Mouse (Mus musculus) midbrain, embryonic 15.5 days (tissue): Measurements from ENCODE around the gene Cilp. TPM values are rescaled to one million over a fixed set of nuclear protein-coding genes. Genes with fewer than 3 reads are reported as not detected.
"Not testable (repeated sequence)": the region's sequence is repeated elsewhere in the genome, so short reads cannot be mapped to it uniquely, and the experiment has no call there.

ENCODE experiments used
- ATAC-seq: fragments of 200-750 bp; cut with Nextera tagmentation; replicated peaks from 2 replicates; pipeline ENCODE4 v1.8.0; 2017; ENCODE audit warnings: moderate TSS enrichment
- H3K27ac ChIP-seq: fragments of 300-500 bp; sonication (generic); 2 replicates; pipeline ENCODE4 v1.5.1; 2015; ENCODE audit warnings: mild to moderate bottlenecking, inconsistent platforms
- H3K27me3 ChIP-seq: fragments of 300-500 bp; sonication (generic); replicated peaks from 2 replicates; pipeline ENCODE4 v1.6.1; 2015; ENCODE audit warnings: inconsistent platforms
- H3K36me3 ChIP-seq: fragments of 300-500 bp; sonication (generic); replicated peaks from 2 replicates; pipeline ENCODE4 v1.6.1; 2015; ENCODE audit warnings: inconsistent platforms
- H3K4me1 ChIP-seq: fragments of 300-500 bp; sonication (generic); 2 replicates; pipeline ENCODE4 v1.6.1; 2015; ENCODE audit warnings: inconsistent platforms
- H3K4me2 ChIP-seq: fragments of 300-500 bp; sonication (generic); 2 replicates; pipeline ENCODE4 v1.6.1; 2015; ENCODE audit warnings: inconsistent platforms, mild to moderate bottlenecking, moderate library complexity
- H3K4me3 ChIP-seq: fragments of 300-500 bp; sonication (generic); 2 replicates; pipeline ENCODE4 v1.5.1; 2015; ENCODE audit warnings: mild to moderate bottlenecking, inconsistent platforms
- H3K9ac ChIP-seq: fragments of 300-500 bp; sonication (generic); 2 replicates; pipeline ENCODE4 v1.6.1; 2015; ENCODE audit warnings: mild to moderate bottlenecking, inconsistent platforms
- H3K9me3 ChIP-seq: fragments of 300-500 bp; sonication (generic); 2 replicates; pipeline ENCODE4 v1.6.1; 2016; ENCODE audit warnings: inconsistent platforms
- WGBS: fragments of 180-500 bp; shearing (Covaris S2); methylation state at CpG from one replicate; pipeline ENCODE4 v1.1.7; 2015; ENCODE audit warnings: mixed read lengths; 5-methylcytosine and 5-hydroxymethylcytosine counted together
- polyA plus RNA-seq: library from polyadenylated mRNA; unstranded; fragments of >200 nt; fragmentation: Nextera tagmentation; extraction: Ambion mirVana; gene quantifications from 2 replicates; pipeline ENCODE4 v1.2.1, GENCODE M21; 2015

Cilp gene
- polyA plus RNA-seq = 0.19 and 0.26 TPM in 2 replicates

DNA sequence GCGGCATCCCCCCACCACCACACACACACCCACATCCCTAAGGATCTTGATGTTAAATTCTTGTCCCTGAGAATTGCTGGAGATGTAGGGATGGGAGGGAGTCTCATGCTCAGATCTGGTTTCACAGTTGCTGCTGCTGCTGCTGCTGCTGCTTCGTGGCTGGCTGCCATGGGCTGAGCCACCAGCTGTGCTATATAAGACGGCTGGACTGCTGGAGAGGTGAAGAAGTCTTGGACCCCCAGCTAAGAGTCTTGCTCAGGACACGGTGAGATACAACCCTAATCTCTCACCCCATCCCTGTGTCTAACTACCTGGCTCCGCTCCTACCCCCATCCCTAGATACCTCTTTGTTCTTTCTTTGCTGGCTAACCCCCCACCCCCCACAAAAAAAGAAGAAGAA, at the start of gene Cilp:
Gene Cilp (plus strand): TSS at position 222 of the 400 bp plus-strand sequence.
- Histone ChIP-seq H3K9ac (no peak within 1 kb of the TSS), H3K4me2 (no peak within 1 kb of the TSS), H3K9me3 (no peaks in the 10 kb centered on the region), H3K27me3 (no peaks in the 10 kb centered on the region), H3K4me3 (no peak within 1 kb of the TSS), H3K4me1 (peaks cover 12% of the 10 kb centered on the region), H3K36me3 (no peaks in the 10 kb centered on the region), H3K27ac (no peak within 1 kb of the TSS)
- ATAC-seq = no peak
- 38% methylated on average over 5 of the region's 5 CpGs for WGBS

- Histone ChIP-seq H3K4me3 (peak overlapping the region; percentile 59), H3K27ac (peak overlapping the region; percentile 83), H3K4me1 (peaks cover 8% of the 10 kb centered on the region), H3K9ac (peak overlapping the region; percentile 76), H3K36me3 (no peaks in the 10 kb centered on the region), H3K9me3 (no peaks in the 10 kb centered on the region), H3K4me2 (peak overlapping the region; percentile 82), H3K27me3 (no peaks in the 10 kb centered on the region)
- 11% methylated on average over 31 of the region's 31 CpGs for WGBS
- no peak; the same call in 1 of the 2 replicates for ATAC-seq
Measured at GRCm38 (mm10) chr9:65215494-65216126, 49.4 kb upstream of the Cilp start.

GRCm38 (mm10) chr9:65216972-65217371, 48.0 kb upstream of the Cilp start:
- Histone ChIP-seq H3K36me3 (no peaks in the 10 kb centered on the region), H3K4me1 (peaks cover 8% of the 10 kb centered on the region), H3K9ac (no peak overlapping the region), H3K4me3 (no peak overlapping the region), H3K4me2 (no peak overlapping the region), H3K9me3 (no peaks in the 10 kb centered on the region), H3K27me3 (no peaks in the 10 kb centered on the region), H3K27ac (no peak overlapping the region)
- no peak for ATAC-seq
- WGBS = 78% methylated on average over 8 of the region's 8 CpGs

DNA sequence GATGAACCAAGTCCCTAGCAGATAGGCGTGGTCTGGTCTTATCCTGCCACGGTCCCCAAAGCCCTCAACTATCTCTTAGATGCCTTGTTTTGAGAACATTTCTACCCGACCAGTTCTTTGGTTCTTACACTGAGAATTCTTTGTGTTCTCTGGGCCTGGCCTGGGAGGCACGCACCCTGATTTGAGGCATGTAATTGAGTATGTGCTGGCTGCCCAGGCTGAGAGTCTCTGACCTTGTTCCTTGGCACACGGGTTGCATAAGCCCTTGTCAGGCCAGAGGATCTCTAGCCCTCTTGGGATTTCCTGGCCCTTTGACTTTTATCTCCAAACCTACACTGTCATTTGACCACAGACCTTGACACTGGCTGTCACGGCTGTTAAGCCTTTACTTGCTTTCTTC, 47.3 kb upstream of the Cilp start:
- Histone ChIP-seq H3K9ac (no peak overlapping the region), H3K27me3 (no peaks in the 10 kb centered on the region), H3K9me3 (no peaks in the 10 kb centered on the region), H3K36me3 (no peaks in the 10 kb centered on the region), H3K4me2 (no peak overlapping the region), H3K4me3 (no peak overlapping the region), H3K27ac (no peak overlapping the region), H3K4me1 (peaks cover 8% of the 10 kb centered on the region)
- no peak for ATAC-seq
- WGBS = 71% methylated on average over 6 of the region's 6 CpGs

DNA sequence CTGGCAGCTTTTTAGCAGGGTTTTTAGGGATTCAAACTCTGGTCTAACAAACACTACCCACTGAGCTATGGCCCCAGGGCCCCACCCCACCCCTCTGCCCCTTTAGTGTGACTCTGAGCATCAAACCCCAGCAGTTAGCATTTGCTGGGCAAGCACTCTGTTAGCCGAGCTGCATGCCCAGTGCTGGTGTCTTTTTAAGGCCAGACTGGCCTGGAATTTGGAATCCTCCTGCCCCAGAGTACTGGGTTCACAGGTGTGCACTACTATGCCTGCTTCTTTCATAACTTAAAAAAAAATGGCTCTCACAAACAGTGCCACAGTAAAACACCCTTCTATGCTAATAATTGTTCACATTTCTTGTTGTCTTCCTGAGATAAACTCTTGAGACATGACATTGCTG, 46.1 kb upstream of the Cilp start:
- 74% methylated on average over 1 of the region's 1 CpGs for WGBS
- Histone ChIP-seq H3K4me2 (no peak overlapping the region), H3K9ac (no peak overlapping the region), H3K4me1 (peaks cover 8% of the 10 kb centered on the region), H3K27ac (no peak overlapping the region), H3K27me3 (no peaks in the 10 kb centered on the region), H3K9me3 (no peaks in the 10 kb centered on the region), H3K36me3 (no peaks in the 10 kb centered on the region), H3K4me3 (no peak overlapping the region)
- ATAC-seq = no peak

GRCm38 (mm10) chr9:65220398-65220797, 44.6 kb upstream of the Cilp start:
- H3K4me1 ChIP-seq, H3K27me3 ChIP-seq, H3K36me3 ChIP-seq, H3K4me3 ChIP-seq, H3K4me2 ChIP-seq, ATAC-seq, H3K9me3 ChIP-seq, H3K27ac ChIP-seq, H3K9ac ChIP-seq: not testable (repeated sequence)
- WGBS = 39% methylated on average over 3 of the region's 3 CpGs

DNA sequence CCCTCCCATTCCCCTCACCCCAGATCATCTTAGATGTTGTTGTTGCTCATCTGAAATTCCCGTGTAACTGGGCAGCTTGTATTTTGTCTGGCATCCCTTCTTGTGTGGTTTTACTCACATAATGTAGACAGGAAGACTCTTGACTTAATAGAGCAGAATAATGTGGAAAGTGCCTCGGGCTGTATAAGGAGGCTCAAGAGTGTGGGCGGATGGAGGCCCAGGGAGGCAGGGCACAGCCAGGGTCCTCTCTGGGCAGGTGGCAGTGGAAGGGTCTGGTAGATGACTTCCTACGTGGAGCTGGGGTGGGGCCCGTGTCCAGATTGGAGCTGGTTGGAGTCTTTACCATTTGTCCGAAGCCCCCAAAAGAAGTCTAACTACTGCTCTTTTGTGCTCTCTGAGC, 41.1 kb upstream of the Cilp start:
- Histone ChIP-seq H3K4me3 (no peak overlapping the region), H3K27me3 (no peaks in the 10 kb centered on the region), H3K27ac (no peak overlapping the region), H3K4me1 (no peaks in the 10 kb centered on the region), H3K9me3 (no peaks in the 10 kb centered on the region), H3K36me3 (no peaks in the 10 kb centered on the region), H3K4me2 (no peak overlapping the region), H3K9ac (no peak overlapping the region)
- no peak for ATAC-seq
- 87% methylated on average over 6 of the region's 6 CpGs for WGBS

DNA sequence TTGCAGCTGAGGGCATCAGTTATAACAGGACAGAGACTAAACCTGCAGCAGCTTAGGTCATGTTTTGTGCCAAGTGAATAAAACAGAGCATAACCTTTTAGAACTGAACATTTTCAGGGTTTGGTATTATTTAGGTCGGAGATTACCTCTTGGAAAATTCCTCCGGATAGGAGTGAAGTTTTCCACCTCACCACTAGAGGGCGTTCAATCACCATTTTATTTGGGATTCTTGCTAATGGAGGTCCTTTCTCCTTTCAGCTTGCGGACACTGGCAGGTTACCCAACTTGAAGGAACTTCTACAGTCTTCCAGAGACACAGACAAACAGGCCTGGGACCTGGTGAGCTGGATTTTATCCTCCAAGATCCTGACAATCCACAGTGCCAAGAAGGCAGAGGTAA, 39.2 kb upstream of the Cilp start:
- Histone ChIP-seq H3K9me3 (no peaks in the 10 kb centered on the region), H3K4me1 (no peaks in the 10 kb centered on the region), H3K4me3 (no peak overlapping the region), H3K4me2 (no peak overlapping the region), H3K36me3 (0 out of 2 replicates have a peak, but pooled peaks cover 3% of the 10 kb centered on the region), H3K27ac (no peak overlapping the region), H3K9ac (no peak overlapping the region), H3K27me3 (no peaks in the 10 kb centered on the region)
- WGBS = 33% methylated on average over 4 of the region's 4 CpGs
- no peak for ATAC-seq

DNA sequence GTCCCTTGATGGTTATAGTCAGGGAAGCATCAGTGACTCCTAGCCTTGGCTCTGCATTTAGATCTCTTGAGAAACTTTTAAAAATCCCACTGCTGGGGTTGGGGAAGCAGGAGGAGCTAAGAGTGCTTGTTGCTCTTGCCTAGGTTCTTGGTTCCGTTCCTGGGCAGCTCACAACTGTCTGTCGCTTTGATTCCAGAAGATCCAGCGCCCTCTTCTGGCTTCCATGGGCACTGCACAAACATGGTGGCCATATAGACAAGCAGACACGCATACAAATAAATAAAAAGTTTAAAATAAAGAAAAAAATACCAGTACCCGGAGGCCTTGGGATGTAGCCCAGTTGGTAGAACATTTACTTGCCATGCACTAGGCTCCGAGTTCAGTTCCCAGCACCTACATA, 34.7 kb upstream of the Cilp start:
- ATAC-seq = no peak
- Histone ChIP-seq H3K9me3 (no peaks in the 10 kb centered on the region), H3K36me3 (0 out of 2 replicates have a peak, but pooled peaks cover 3% of the 10 kb centered on the region), H3K4me3 (no peak overlapping the region), H3K27me3 (no peaks in the 10 kb centered on the region), H3K4me2 (no peak overlapping the region), H3K9ac (no peak overlapping the region), H3K27ac (no peak overlapping the region), H3K4me1 (no peaks in the 10 kb centered on the region)
- 74% methylated on average over 6 of the region's 6 CpGs for WGBS

DNA sequence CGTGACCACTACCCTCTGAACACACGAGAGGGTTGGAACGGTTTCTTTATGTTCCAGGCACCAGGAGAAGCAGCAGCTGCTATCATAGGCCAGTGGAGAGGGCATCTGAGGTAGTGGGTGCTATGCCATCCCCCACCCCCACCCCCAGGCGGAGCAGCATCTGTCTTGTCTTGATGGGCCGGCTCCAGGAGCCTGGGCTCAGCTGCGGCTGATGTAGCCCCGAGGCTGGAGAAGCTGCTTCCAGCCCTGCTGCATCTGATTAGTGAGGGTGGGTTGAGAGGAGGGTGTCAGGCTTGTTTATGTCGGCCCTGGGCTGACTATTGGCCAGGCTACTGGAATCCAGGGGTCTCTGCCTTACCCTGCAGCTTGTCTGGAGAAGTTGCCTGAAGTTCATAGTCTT, 33.7 kb upstream of the Cilp start:
- H3K9ac ChIP-seq = no peak overlapping the region
- no peaks in the 10 kb centered on the region for H3K27me3 ChIP-seq
- H3K4me2 ChIP-seq = no peak overlapping the region
- no peak overlapping the region for H3K4me3 ChIP-seq
- WGBS = 52% methylated on average over 8 of the region's 8 CpGs
- ATAC-seq = no peak
- H3K9me3 ChIP-seq = no peaks in the 10 kb centered on the region
- H3K36me3 ChIP-seq = 0 out of 2 replicates have a peak, but pooled peaks cover 3% of the 10 kb centered on the region
- no peaks in the 10 kb centered on the region for H3K4me1 ChIP-seq
- H3K27ac ChIP-seq = no peak overlapping the region

GRCm38 (mm10) chr9:65233243-65233985, 31.6 kb upstream of the Cilp start:
- Histone ChIP-seq H3K9me3 (no peaks in the 10 kb centered on the region), H3K9ac (no peak overlapping the region), H3K4me3 (no peak overlapping the region), H3K27me3 (no peaks in the 10 kb centered on the region), H3K27ac (no peak overlapping the region), H3K4me1 (no peaks in the 10 kb centered on the region), H3K4me2 (no peak overlapping the region), H3K36me3 (0 out of 2 replicates have a peak, but pooled peaks cover 3% of the 10 kb centered on the region)
- no peak for ATAC-seq
- WGBS = 93% methylated on average over 9 of the region's 9 CpGs

DNA sequence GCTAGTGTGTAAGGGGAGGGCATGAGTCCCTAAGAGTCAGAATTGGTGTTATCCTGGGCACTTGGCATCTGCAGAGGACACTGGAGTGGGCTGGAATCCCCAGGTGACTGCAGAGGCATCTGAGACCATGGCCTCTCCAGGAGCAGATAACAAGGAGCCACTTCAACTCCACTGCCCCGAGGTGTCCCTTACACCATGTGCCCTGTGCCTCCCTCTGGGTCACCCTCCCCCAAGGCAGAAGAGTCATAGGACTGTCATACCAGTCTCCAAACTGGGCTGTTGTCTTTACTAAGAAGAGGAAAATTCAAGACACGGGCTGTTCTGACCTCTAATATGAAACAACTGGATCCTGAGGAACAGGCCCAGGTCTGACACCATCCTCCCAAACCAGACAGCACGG, 30.2 kb upstream of the Cilp start:
- no peak overlapping the region for H3K27ac ChIP-seq
- no peaks in the 10 kb centered on the region for H3K9me3 ChIP-seq
- H3K27me3 ChIP-seq = no peaks in the 10 kb centered on the region
- H3K4me3 ChIP-seq = no peak overlapping the region
- no peaks in the 10 kb centered on the region for H3K4me1 ChIP-seq
- WGBS = 88% methylated on average over 3 of the region's 3 CpGs
- ATAC-seq = no peak
- 0 out of 2 replicates have a peak, but pooled peaks cover 3% of the 10 kb centered on the region for H3K36me3 ChIP-seq
- H3K9ac ChIP-seq = no peak overlapping the region
- no peak overlapping the region for H3K4me2 ChIP-seq

- Histone ChIP-seq H3K9ac (no peak overlapping the region), H3K4me1 (no peaks in the 10 kb centered on the region; the same call in 1 of the 2 replicates), H3K27ac (no peak overlapping the region), H3K4me2 (no peak overlapping the region), H3K4me3 (no peak overlapping the region), H3K36me3 (no peaks in the 10 kb centered on the region), H3K9me3 (no peaks in the 10 kb centered on the region), H3K27me3 (no peaks in the 10 kb centered on the region)
- WGBS = 63% methylated on average over 1 of the region's 1 CpGs
- no peak for ATAC-seq
Measured at GRCm38 (mm10) chr9:65235601-65236000, 29.4 kb upstream of the Cilp start.
